Mouse (Mus musculus) limb, embryonic 10.5 days (tissue): ENCODE measurements around the gene Prss29. TPM values are rescaled to one million over a fixed set of nuclear protein-coding genes. Genes with fewer than 3 reads are reported as not detected.

Source experiments
- DNase-seq: peaks from one replicate; pipeline ENCODE4 v3.0.0-alpha.2; 2017; ENCODE audit warnings: low spot score
- H3K27ac ChIP-seq: fragments of 300-500 bp; sonication (generic); 2 replicates; pipeline ENCODE4 v1.5.1; 2016; ENCODE audit warnings: mild to moderate bottlenecking
- H3K27me3 ChIP-seq: fragments of 300-500 bp; sonication (generic); 2 replicates; pipeline ENCODE4 v1.6.1; 2016; ENCODE audit warnings: low read depth, mild to moderate bottlenecking; ENCODE audit not compliant: poor library complexity, severe bottlenecking
- H3K36me3 ChIP-seq: fragments of 300-500 bp; sonication (generic); 2 replicates; pipeline ENCODE4 v1.6.1; 2016; ENCODE audit warnings: mild to moderate bottlenecking, moderate library complexity
- H3K4me1 ChIP-seq: fragments of 300-500 bp; sonication (generic); 2 replicates; pipeline ENCODE4 v1.6.1; 2016
- H3K4me3 ChIP-seq: fragments of 300-500 bp; sonication (generic); 2 replicates; pipeline ENCODE4 v1.5.1; 2016; ENCODE audit warnings: mild to moderate bottlenecking, moderate library complexity
- H3K9me3 ChIP-seq: fragments of 300-500 bp; sonication (generic); replicated peaks from 2 replicates; pipeline ENCODE4 v1.6.1; 2016; ENCODE audit warnings: mild to moderate bottlenecking
- WGBS: fragments of 180-500 bp; shearing (Covaris S2); methylation state at CpG from one replicate; pipeline ENCODE4 v1.1.7; 2016; 5-methylcytosine and 5-hydroxymethylcytosine counted together
- polyA plus RNA-seq: library from polyadenylated mRNA; unstranded; fragments of >200 nt; fragmentation: Nextera tagmentation; extraction: Ambion mirVana; gene quantifications from 2 replicates; pipeline ENCODE4 v1.2.1, GENCODE M21; 2016

Prss29 gene
- polyA plus RNA-seq, 1 experiment from 2014 or later, result not detected

DNA sequence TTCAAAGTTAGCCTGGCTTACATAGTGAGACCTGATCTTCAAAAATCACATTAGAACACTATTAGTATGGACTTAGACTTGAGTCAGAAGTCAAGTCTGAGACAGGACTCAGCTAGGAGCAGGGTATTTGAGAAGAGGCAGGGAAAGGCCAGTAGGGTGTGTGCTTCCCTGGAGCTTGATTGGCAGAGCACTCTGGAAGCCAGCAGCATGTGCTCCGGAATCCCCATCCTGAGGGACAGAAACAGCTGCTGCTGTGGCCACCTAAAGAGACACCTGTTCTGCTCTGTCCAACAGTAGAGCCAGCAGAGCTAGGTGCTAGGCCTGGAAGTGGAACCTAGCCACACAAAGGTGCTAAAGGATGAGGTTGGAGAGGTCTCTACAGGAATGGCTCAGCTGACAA lies 24.3 kb upstream of the Prss29 start:
- Histone ChIP-seq H3K36me3 (no peaks in the 10 kb centered on the region), H3K9me3 (no peaks in the 10 kb centered on the region), H3K27ac (no peak overlapping the region), H3K4me1 (0 out of 2 replicates have a peak, but pooled peaks cover 6% of the 10 kb centered on the region), H3K27me3 (no peaks in the 10 kb centered on the region), H3K4me3 (no peak overlapping the region)
- no peak for DNase-seq
- WGBS, result 57% methylated on average over 1 of the region's 1 CpGs

DNA sequence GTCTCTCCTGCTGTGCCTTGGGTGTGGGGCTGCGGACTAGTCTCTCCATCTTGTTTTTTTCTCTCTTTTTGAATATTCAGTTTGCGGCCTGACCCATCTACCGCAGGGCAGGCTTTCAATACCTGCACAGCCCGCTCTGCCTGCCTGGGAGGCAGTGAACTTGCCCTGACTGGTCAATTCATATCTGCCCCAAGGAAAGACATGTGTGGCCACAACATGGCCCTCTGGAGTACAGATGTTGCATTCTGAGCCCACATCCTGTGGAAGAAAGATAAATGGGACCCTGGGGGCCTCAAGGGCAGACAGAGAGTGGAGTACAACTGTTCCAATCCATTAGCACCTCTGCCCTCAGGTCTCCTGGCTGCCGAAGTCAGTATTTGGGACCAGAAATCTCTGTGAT lies 20.4 kb upstream of the Prss29 start, which contains the start of gene Prss34:
Gene Prss34, plus strand, starts transcription at position 301 of the 400 bp plus-strand sequence.
- WGBS, result 80% methylated on average over 5 of the region's 5 CpGs
- no peaks in the 10 kb centered on the region for H3K27me3 ChIP-seq
- no peaks in the 10 kb centered on the region for H3K36me3 ChIP-seq
- 0 out of 2 replicates have a peak, but pooled peaks cover 6% of the 10 kb centered on the region for H3K4me1 ChIP-seq
- no peak within 1 kb of the TSS for H3K4me3 ChIP-seq
- no peak for DNase-seq
- H3K9me3 ChIP-seq, result no peaks in the 10 kb centered on the region
- no peak within 1 kb of the TSS for H3K27ac ChIP-seq

DNA sequence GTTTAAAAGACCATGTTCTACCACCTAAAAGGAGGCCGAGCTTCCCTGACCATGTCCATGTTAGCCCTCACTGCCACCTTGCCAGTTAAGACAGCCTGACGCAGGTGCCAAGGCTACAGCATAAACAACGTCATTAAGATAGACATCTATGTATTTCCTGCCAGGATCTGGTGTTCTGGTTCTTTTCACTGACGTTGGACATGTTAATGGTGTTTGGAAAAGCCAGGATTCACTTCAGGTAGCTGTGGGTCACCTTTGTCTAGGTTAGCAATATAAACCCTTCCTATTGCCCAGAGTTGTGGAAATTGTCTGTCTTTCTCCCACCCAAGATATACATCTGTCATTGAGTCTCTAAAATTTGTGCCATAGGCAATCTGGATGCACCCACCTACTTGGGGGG lies 10.1 kb upstream of the Prss29 start, which contains the start of gene Prss28:
Gene Prss28, plus strand, starts transcription at position 301 of the 400 bp plus-strand sequence.
- H3K4me3 ChIP-seq, result no peak within 1 kb of the TSS
- no peak within 1 kb of the TSS for H3K27ac ChIP-seq
- no peak for DNase-seq
- no peaks in the 10 kb centered on the region for H3K27me3 ChIP-seq
- H3K9me3 ChIP-seq, result no peaks in the 10 kb centered on the region
- 72% methylated on average over 4 of the region's 4 CpGs for WGBS
- H3K36me3 ChIP-seq, result no peaks in the 10 kb centered on the region
- H3K4me1 ChIP-seq, result no peaks in the 10 kb centered on the region

DNA sequence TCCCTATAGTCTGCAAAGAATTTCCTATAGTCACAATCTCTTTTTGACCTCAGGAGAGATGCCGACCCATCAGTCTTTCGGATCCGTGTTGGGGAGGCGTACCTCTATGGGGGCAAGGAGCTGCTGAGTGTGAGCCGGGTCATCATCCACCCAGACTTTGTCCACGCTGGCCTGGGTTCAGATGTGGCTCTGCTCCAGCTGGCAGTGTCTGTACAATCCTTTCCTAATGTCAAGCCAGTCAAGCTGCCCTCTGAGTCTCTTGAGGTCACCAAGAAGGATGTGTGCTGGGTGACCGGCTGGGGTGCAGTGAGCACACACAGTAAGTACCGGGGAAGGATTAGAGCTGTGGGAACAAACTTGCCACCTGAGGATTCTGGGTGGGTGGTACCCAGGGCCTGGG lies 2.4 kb downstream of the Prss29 start:
- Histone ChIP-seq H3K4me3 (no peak overlapping the region), H3K36me3 (no peaks in the 10 kb centered on the region), H3K9me3 (no peaks in the 10 kb centered on the region), H3K27ac (no peak overlapping the region), H3K4me1 (peaks cover 4% of the 10 kb centered on the region; the same call in 1 of the 2 replicates), H3K27me3 (no peaks in the 10 kb centered on the region)
- WGBS, result 91% methylated on average over 8 of the region's 8 CpGs
- no peak for DNase-seq

DNA sequence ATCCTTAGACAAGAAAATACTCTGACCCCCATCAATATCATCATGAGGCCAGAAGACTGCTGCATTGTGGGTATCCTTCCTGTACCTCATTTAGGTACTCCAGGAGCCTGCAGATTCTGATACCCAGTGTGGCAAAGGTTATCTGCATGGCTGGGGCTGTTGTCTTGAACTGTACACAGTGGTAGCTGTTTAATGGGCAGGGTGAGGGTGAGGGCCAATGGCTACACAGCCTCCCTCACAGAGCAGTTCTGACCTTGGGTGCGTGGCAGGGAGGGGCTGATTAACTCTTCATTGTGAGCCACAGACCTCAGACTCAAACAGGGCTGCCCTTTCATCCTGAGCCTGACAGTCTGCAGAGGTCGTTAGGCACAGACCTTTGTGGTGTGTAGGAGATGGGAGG lies 4.5 kb downstream of the Prss29 start:
- Histone ChIP-seq H3K9me3 (no peaks in the 10 kb centered on the region), H3K36me3 (no peaks in the 10 kb centered on the region), H3K27me3 (no peaks in the 10 kb centered on the region), H3K27ac (no peak overlapping the region), H3K4me1 (peaks cover 4% of the 10 kb centered on the region; the same call in 1 of the 2 replicates), H3K4me3 (no peak overlapping the region)
- no peak for DNase-seq
- 28% methylated on average over 2 of the region's 2 CpGs for WGBS

DNA sequence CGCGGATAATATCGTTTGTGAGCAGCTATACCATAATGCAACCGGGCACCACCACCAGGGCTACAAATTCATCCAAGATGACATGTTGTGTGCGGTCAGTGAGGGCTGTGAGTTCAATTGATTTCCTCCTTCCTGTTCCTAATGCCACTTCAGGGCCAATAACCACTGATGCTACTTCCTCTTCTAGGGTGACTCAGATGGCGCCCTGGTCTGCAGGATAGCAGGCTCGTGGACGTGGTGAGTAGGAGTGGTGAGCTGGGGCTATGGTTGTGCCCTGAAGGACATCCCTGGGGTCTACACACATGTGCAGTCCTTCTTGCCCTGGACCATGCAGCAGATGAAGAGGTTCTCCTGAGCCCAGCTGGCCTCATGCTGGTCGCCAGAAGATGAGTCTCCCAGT lies 13.9 kb downstream of the Prss29 start:
- 76% methylated on average over 9 of the region's 9 CpGs for WGBS

DNA sequence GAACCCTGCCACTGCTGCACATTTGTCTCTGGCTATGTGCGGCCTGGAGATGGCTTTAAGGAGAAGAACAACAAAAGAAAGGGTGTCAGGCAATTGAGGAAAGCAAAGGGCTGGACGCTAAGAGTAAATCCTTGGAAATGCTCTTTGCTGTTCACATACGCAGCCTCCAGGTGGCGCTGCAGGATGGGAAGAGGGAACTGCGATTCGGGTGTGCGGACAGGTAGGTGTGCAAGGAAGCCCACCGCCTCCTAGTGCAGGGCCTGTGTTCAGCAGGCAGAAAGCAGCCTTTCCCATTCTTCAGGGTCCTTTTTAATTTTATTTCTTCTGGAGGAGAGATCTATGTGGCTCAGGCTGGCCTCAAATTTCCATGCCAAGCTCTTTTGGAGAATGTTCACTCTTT lies 15.5 kb downstream of the Prss29 start:
- peaks cover 9% of the 10 kb centered on the region; the same call in 1 of the 2 replicates for H3K27me3 ChIP-seq
- H3K36me3 ChIP-seq, result no peaks in the 10 kb centered on the region
- H3K27ac ChIP-seq, result no peak overlapping the region
- peaks cover 4% of the 10 kb centered on the region; the same call in 1 of the 2 replicates for H3K4me1 ChIP-seq
- no peaks in the 10 kb centered on the region for H3K9me3 ChIP-seq
- DNase-seq, result peak; percentile 86
- no peak overlapping the region for H3K4me3 ChIP-seq
- WGBS, result 4% methylated on average over 8 of the region's 8 CpGs

More for the DNA sequence above, 13.9 kb downstream of the Prss29 start:
- Histone ChIP-seq H3K36me3 (no peaks in the 10 kb centered on the region), H3K27ac (no peak overlapping the region), H3K9me3 (no peaks in the 10 kb centered on the region), H3K27me3 (peaks cover 9% of the 10 kb centered on the region; the same call in 1 of the 2 replicates), H3K4me1 (no peaks in the 10 kb centered on the region), H3K4me3 (no peak overlapping the region)
- no peak for DNase-seq

DNA sequence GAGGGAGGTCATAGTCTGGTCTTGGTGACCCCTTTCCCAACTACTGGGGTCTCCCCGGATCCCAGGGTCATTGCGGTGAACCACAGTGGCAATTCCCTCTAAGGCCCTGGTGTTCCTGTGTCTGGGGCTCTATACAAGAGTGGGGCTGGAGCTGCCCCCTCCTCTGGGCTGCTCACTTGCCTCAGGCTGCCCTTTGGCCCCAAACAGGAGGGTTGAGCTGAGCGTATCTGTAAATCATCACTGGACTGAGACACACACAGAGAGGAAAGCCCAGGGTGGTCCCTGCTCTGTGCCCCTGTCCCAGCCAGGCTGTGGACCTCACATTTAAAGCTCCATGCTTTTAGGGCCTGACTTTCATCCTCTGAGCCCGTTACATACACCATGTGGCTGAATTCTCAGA lies 19.8 kb downstream of the Prss29 start:
- 82% methylated on average over 4 of the region's 4 CpGs for WGBS

DNA sequence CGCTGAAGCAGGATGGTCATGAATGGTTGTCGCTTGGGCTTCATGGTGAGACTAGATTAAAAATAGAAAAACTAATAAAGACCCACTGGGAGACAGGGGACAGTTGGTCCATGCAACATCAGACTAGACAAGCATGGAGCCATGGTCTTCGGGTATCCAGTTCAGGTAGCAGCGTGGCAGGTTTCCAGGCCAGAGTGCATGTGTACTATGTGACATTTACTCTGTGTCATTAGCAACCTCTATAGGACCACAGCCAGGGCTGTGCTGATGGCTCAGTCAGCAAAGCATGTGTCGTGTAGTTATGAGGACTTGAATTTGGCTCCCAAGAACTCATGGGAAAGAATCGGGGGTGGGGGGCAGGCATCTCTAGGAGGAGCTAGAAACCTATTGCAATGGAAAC lies 21.5 kb downstream of the Prss29 start:
- 92% methylated on average over 6 of the region's 6 CpGs for WGBS
- H3K36me3 ChIP-seq, result no peaks in the 10 kb centered on the region
- no peak for DNase-seq

More for the DNA sequence above, 19.8 kb downstream of the Prss29 start:
- Histone ChIP-seq H3K36me3 (no peaks in the 10 kb centered on the region), H3K4me3 (no peak overlapping the region), H3K9me3 (no peaks in the 10 kb centered on the region), H3K4me1 (peaks cover 4% of the 10 kb centered on the region; the same call in 1 of the 2 replicates), H3K27ac (no peak overlapping the region), H3K27me3 (peaks cover 6% of the 10 kb centered on the region; the same call in 1 of the 2 replicates)
- no peak for DNase-seq

DNA sequence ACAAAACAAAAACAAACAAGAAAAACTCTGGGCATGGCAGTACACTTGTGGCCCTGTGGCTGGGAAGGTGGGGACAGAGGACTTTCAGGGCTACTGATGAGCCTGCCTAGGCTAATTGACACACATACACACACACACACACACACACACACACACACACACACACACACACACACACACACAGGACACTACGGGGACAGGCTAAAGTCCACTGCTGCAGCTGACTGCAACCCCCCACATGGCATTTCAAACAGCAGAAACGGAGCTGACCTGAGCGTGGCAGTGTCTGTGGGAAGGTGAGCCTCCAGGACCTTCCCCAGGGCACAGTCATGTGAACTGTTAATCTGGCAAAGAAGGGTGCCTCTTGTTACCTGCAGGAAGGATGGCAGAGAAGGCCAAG lies 23.0 kb downstream of the Prss29 start:
- H3K4me3 ChIP-seq, result no peak overlapping the region
- no peak for DNase-seq
- no peaks in the 10 kb centered on the region for H3K36me3 ChIP-seq
- no peaks in the 10 kb centered on the region for H3K9me3 ChIP-seq
- H3K27ac ChIP-seq, result no peak overlapping the region
- peaks cover 4% of the 10 kb centered on the region; the same call in 1 of the 2 replicates for H3K4me1 ChIP-seq
- H3K27me3 ChIP-seq, result no peaks in the 10 kb centered on the region
- 64% methylated on average over 3 of the region's 3 CpGs for WGBS

More for the DNA sequence above, 21.5 kb downstream of the Prss29 start:
- Histone ChIP-seq H3K4me1 (peaks cover 4% of the 10 kb centered on the region; the same call in 1 of the 2 replicates), H3K9me3 (no peaks in the 10 kb centered on the region), H3K4me3 (no peak overlapping the region), H3K27me3 (no peaks in the 10 kb centered on the region), H3K27ac (no peak overlapping the region)

DNA sequence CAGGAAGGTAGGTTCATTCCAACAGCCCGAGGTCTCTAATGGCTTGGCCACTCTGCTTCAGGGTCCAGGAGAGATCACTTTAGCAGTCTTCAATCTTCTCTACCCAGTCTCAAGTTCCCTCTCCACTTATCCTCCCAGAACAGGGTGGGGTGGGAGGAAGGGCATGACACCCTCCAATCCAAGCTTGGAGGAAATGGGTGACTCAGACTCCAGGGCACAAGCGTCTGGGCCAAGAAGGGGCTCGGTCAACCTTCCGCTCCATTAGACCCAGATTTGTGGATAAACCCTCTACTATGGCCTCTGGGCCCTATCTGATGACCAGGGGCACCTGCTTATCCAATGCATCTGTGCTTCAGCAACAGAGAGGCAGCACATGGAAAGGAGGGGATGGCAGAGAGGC lies 27.0 kb downstream of the Prss29 start, which contains the start of gene Tpsab1:
Gene Tpsab1, minus strand, starts transcription at position 101 of the 400 bp plus-strand sequence.
- DNase-seq, result no peak
- WGBS, result 91% methylated on average over 4 of the region's 4 CpGs
- no peak within 1 kb of the TSS for H3K4me3 ChIP-seq
- H3K27me3 ChIP-seq, result no peaks in the 10 kb centered on the region
- H3K4me1 ChIP-seq, result no peaks in the 10 kb centered on the region
- H3K36me3 ChIP-seq, result no peaks in the 10 kb centered on the region
- H3K27ac ChIP-seq, result no peak within 1 kb of the TSS
- H3K9me3 ChIP-seq, result no peaks in the 10 kb centered on the region

DNA sequence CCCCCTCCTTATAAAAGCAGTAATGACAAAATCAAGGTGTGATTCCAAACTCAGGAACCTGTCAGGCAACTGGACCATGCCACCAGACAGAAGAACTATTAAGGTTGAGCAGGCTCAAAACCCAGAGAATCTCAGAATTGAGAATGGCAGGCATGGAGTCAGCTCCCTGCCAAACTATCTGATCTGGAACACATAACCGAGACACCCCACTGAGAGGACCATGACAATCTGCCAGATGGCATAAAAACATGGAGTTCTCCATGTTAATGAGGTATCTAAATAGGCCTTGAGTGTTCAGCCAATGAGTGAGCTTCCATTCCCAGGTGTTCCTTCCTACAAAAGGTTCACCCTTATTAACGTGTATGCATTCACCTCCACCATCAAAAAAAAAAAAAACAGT lies 42.8 kb downstream of the Prss29 start:
- 77% methylated on average over 2 of the region's 2 CpGs for WGBS
- no peaks in the 10 kb centered on the region for H3K4me1 ChIP-seq
- H3K27me3 ChIP-seq, result no peaks in the 10 kb centered on the region
- no peak overlapping the region for H3K4me3 ChIP-seq
- no peaks in the 10 kb centered on the region for H3K9me3 ChIP-seq
- DNase-seq, result no peak
- H3K27ac ChIP-seq, result no peak overlapping the region
- H3K36me3 ChIP-seq, result no peaks in the 10 kb centered on the region

DNA sequence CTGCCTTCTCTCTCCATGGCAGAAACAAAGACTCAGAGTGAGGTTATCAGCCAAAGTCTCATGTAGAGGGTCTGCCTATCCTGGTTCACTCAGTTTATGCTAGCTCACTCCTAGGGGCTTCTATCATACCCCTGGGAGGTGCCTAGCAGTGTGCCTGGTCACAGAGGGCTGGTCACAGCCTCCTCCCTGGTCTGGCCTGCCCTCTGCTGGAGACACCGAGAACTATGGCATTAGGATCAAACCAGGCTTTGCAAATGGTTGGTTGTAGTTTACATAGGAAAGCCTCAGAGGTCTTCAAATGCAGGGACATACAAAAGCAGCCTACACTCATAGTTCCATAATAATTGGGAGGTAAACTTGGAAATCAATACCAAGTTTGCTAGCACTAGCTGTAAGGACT lies 45.3 kb downstream of the Prss29 start:
- H3K27me3 ChIP-seq, result no peaks in the 10 kb centered on the region
- WGBS, result 9% methylated on average over 1 of the region's 1 CpGs
- no peaks in the 10 kb centered on the region for H3K36me3 ChIP-seq
- H3K4me3 ChIP-seq, result no peak overlapping the region
- H3K4me1 ChIP-seq, result no peaks in the 10 kb centered on the region
- DNase-seq, result peak; percentile 63
- H3K9me3 ChIP-seq, result no peaks in the 10 kb centered on the region
- H3K27ac ChIP-seq, result no peak overlapping the region

DNA sequence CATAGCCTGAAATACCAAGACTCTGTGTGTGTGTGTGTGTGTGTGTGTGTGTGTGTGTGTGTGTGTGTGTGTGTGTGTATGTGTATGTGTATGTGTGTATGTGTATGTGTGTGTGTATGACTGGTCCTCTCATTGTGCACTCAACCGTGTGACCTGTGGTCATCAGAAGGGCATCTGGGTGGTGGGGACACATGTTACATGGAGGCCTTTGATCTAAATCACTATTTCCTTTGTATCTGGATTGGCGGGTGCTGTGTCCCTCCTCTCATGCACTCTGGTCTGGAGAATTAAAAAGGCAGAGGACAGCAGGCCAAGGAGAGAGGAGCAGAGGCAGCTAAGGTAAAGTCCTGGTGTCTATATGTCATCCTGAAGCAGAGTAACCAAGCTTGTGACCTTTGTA lies 47.6 kb downstream of the Prss29 start, which contains the start of gene Tpsb2:
Gene Tpsb2, plus strand, starts transcription at position 301 of the 400 bp plus-strand sequence.
- WGBS, result 70% methylated on average over 2 of the region's 2 CpGs
- Histone ChIP-seq H3K36me3 (no peaks in the 10 kb centered on the region), H3K27ac (no peak within 1 kb of the TSS), H3K9me3 (no peaks in the 10 kb centered on the region), H3K4me3 (no peak within 1 kb of the TSS), H3K27me3 (no peaks in the 10 kb centered on the region), H3K4me1 (no peaks in the 10 kb centered on the region)
- DNase-seq, result no peak
